Mouse (Mus musculus): ENCODE measurements at regions not wholly inside any gene's neighbourhood (a gene's known extent, or its start where the extent isn't known, plus 50 kb on each side); places are given as distances from the start of the nearest gene placed in this dataset.
A peak's percentile ranks its signal among the peaks of the same experiment; 100 is the strongest.

DNA sequence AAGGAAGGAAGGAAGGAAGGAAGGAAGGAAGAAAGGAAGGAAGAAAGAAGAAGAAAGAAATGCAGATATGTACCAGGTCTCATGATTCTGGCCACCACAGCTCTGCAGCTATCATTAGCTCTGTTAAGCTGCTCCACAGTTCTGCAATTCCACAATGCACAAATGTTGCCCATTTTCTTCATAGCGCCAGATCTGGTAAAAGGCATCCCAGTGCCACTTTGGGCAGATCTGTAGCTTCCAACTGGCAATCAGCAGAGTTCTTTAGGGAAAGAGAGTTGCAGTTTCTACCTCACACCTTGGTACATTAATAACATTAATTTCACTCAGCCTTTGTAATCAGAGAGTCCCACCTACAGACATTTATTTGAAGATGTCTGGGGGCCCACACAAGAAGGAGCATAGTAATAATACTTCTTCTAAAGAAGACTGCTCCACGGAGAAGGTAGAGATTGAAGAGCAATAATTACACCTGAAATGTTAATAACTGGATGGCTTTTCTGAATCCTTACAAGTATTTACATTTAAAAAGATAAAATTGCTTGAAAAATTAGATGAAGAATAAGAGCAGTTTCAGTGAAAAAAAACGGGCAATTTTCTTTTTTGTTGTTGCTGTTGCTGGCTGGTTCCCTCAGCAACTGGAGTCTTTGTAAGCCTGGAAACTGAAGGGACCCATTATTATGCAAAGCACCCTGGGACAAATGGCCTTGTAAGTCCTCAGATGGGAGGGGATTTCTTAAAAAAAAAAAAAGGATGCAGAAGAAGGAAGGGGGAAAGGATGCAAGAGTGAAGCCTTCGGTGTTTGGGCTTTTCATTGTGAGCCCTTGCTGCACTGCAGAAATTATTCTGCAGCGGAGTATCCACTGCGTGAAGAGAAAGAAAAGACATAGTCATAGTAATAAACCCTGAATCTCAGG, 418.1 kb upstream of the Nr5a2 start:
- Histone ChIP-seq H3K9ac (no peak overlapping the region), H3K27me3 (no peaks in the 10 kb centered on the region), H3K4me3 (replicated peaks) (no peak overlapping the region), H3K36me3 (replicated peaks) (no peaks in the 10 kb centered on the region), H3K4me2 (peak overlapping the region; percentile 34; the same call in 1 of the 2 replicates), H3K4me1 (peaks cover 42% of the 10 kb centered on the region), H3K27ac (peak overlapping the region; percentile 89), H3K9me3 (no peaks in the 10 kb centered on the region)
- 5% methylated on average over 6 of the region's 6 CpGs for WGBS
- ATAC-seq (ENCODE audit: low FRiP score): peak; percentile 78

DNA sequence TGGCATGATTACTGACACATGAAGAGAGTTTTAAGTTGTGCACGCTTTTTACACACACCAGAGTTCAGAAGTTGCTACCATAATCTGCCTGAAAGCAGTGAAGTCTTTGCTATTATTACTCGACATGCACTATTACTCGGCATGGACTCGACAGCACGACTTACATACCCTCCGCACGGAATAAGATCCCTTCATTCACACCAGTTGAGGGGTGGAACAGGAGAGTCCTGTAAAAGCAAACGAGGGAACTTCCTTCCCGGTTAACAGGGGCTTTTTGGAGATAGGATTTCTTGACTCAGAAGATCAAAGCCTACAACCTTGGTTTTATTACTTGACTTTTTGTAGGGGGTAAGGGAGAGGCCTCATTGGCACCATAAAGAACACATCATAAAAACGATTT, 416.4 kb upstream of the Nr5a2 start:
- 78% methylated on average over 10 of the region's 10 CpGs for WGBS
- Histone ChIP-seq H3K4me1 (peaks cover 44% of the 10 kb centered on the region), H3K4me3 (replicated peaks) (no peak overlapping the region), H3K9me3 (no peaks in the 10 kb centered on the region), H3K4me2 (no peak overlapping the region), H3K36me3 (replicated peaks) (no peaks in the 10 kb centered on the region), H3K27me3 (no peaks in the 10 kb centered on the region), H3K9ac (no peak overlapping the region), H3K27ac (no peak overlapping the region)
- ATAC-seq (ENCODE audit: low FRiP score): no peak

DNA sequence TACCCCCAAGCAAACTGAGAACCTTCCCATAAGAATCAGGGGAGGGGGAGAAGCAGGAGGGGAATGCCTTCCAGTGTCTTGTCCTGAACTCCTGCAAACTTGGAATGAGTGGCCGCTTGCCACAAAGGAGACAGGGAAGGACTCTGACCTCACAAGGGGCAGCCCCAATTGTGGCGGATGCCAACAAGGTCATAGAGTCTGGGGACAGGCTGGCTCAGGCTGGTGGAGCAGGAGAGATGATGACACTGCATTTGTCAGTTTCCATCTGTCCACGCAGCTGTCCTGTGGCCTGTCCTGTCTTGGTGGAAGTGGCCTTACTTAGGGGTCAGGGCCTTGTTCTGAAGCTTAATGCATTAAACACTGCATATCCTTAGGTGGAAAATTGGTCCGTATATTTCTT, 414.4 kb upstream of the Nr5a2 start:
- Histone ChIP-seq H3K4me3 (replicated peaks) (no peak overlapping the region), H3K27me3 (no peaks in the 10 kb centered on the region), H3K27ac (peak overlapping the region; percentile 78), H3K9me3 (no peaks in the 10 kb centered on the region), H3K9ac (no peak overlapping the region), H3K4me1 (peaks cover 44% of the 10 kb centered on the region), H3K36me3 (replicated peaks) (no peaks in the 10 kb centered on the region), H3K4me2 (no peak overlapping the region)
- no peak for ATAC-seq (ENCODE audit: low FRiP score)
- WGBS: 49% methylated on average over 4 of the region's 4 CpGs

DNA sequence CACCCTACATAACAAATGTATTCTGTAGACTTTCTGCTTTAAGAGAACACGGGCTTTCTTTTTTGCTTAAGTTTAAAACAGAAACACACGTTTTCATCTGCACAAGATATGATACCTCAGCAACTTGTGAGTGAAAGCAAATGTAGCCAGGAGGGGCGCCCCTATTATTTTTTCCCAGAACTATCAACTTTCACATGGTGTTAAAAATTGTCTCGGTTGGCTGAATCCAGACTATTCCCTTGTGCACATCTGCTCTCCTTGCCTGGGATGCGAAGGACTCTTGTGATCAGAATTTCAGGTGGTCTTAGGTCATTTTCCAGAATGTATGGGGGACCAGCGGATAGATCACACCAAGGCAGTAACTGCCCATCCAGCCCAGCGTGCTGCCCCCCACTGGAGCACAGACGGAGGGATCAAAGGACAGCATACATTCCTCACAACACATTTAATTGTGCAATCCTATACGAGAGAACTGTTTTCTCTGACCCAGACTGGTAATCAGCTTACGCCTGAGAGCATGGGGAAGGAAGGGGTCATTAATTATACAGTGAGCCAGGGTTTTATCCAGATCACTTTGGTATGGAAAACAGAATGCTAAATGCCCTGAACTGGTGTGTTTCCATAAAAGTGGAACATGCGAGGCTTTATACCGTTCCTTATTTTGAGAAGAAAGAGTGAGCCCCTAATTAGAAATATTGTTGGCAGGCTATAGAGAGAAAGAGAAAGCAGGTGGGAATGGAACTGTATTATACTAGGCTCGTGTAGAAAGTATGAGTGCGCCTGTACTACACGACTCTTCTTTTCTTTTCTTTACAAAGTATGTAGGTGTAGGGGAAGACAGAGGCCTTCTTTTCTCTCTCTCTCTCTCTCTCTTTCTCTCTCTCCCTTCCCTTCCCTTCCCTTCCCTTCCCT, 413.5 kb upstream of the Nr5a2 start:
- no peak overlapping the region for H3K4me2 ChIP-seq

DNA sequence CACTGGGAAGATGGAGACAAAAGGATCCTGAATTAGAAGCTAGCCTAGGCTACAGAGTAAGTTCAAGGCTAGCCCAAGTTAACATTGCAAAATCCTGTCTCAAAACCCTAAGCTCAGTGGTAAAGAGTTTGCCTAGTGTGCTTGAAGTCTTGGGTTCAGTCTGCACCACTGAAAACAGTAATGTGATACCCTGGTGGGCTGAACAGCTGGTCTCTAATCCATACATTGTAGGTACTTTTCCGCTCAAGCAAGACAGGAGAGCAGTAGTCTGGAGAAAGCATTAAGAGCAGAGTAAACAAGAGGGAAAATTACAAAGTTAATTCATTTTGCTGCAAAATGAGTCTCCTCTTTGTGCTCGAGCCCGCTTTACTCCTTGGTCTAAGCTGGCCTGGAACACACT, 412.0 kb upstream of the Nr5a2 start:
- ATAC-seq (ENCODE audit: low FRiP score): no peak
- Histone ChIP-seq H3K27me3 (no peaks in the 10 kb centered on the region), H3K27ac (no peak overlapping the region), H3K4me2 (no peak overlapping the region), H3K4me1 (peaks cover 38% of the 10 kb centered on the region), H3K4me3 (replicated peaks) (no peak overlapping the region), H3K9me3 (no peaks in the 10 kb centered on the region), H3K9ac (no peak overlapping the region), H3K36me3 (replicated peaks) (no peaks in the 10 kb centered on the region)
- WGBS: 92% methylated on average over 3 of the region's 3 CpGs

More for the DNA sequence above, 413.5 kb upstream of the Nr5a2 start:
- Histone ChIP-seq H3K27me3 (no peaks in the 10 kb centered on the region), H3K9ac (no peak overlapping the region), H3K4me1 (peaks cover 41% of the 10 kb centered on the region), H3K9me3 (no peaks in the 10 kb centered on the region), H3K4me3 (replicated peaks) (no peak overlapping the region), H3K36me3 (replicated peaks) (no peaks in the 10 kb centered on the region), H3K27ac (peak overlapping the region; percentile 78)
- 18% methylated on average over 15 of the region's 15 CpGs for WGBS
- peak; percentile 86 for ATAC-seq (ENCODE audit: low FRiP score)

DNA sequence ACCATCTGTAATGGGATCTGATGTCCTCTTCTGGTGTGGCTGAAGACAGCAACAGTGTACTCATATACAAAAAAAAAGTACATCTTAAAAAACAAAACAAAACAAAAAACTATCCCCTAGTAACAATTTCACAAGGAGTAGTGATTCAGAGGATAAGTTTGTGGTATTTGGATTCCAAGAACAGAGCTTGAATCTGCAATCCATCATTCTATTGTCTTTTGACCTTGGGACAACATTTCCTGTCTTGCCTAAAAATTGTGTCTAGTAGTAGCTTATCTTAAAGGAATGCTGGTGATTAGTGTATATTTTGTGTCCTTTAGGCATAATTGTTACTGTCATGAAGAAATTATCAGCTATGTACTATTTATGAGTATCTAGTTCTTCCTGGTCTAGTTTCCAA, 404.1 kb upstream of the Nr5a2 start:
- no peak for ATAC-seq (ENCODE audit: low FRiP score)
- H3K27me3 ChIP-seq: no peaks in the 10 kb centered on the region
- H3K27ac ChIP-seq: no peak overlapping the region
- no peak overlapping the region for H3K4me3 ChIP-seq (replicated peaks)
- H3K4me2 ChIP-seq: no peak overlapping the region
- no peaks in the 10 kb centered on the region for H3K9me3 ChIP-seq
- 0 out of 2 replicates have a peak, but pooled peaks cover 7% of the 10 kb centered on the region for H3K4me1 ChIP-seq
- H3K9ac ChIP-seq: no peak overlapping the region
- no peaks in the 10 kb centered on the region for H3K36me3 ChIP-seq (replicated peaks)

DNA sequence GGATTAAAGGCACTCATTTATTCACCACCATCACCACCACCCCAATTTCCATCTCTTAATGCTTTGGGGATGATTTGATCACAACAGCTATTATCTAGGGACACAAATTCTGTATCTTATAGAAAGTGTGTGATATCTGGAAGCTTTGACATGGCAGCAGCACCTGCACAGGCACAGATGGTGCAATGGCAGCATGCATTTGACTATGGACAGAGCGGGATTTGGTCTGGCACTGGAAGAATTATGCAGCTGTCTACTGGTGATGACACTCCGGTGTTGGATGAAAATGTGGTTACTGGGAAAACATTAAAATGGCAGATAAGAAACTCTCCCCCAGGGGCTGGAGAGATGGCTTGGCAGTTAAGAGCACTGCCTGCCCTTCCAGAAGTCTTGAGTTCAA, 403.7 kb upstream of the Nr5a2 start:
- Histone ChIP-seq H3K4me3 (replicated peaks) (no peak overlapping the region), H3K9ac (no peak overlapping the region), H3K4me2 (no peak overlapping the region), H3K27ac (no peak overlapping the region), H3K4me1 (0 out of 2 replicates have a peak, but pooled peaks cover 7% of the 10 kb centered on the region), H3K36me3 (replicated peaks) (no peaks in the 10 kb centered on the region), H3K9me3 (no peaks in the 10 kb centered on the region), H3K27me3 (no peaks in the 10 kb centered on the region)
- ATAC-seq (ENCODE audit: low FRiP score): no peak
- WGBS: 98% methylated on average over 2 of the region's 2 CpGs

DNA sequence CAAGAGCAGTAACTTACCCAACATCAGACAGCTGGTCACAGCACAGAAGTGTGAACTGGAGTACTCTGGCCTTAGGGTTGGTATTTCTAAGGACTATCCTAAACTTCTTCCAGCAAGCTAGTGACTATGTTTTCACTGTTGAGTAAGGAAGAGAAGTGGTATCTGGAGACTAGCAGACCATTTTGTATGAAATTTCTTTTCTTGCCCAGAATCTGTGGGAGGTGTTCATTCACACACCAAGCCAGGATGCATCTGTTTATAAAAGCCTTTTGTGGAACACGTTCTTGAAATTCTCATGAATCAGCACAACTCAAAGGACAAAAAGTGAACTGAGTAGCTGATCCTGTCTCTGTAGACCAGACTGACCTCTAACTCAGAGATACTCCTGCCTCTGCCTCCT, 403.3 kb upstream of the Nr5a2 start:
- no peak overlapping the region for H3K27ac ChIP-seq
- 0 out of 2 replicates have a peak, but pooled peaks cover 4% of the 10 kb centered on the region for H3K4me1 ChIP-seq
- no peak for ATAC-seq (ENCODE audit: low FRiP score)
- H3K27me3 ChIP-seq: no peaks in the 10 kb centered on the region
- H3K4me2 ChIP-seq: no peak overlapping the region
- H3K9ac ChIP-seq: no peak overlapping the region
- H3K9me3 ChIP-seq: no peaks in the 10 kb centered on the region
- no peaks in the 10 kb centered on the region for H3K36me3 ChIP-seq (replicated peaks)
- no peak overlapping the region for H3K4me3 ChIP-seq (replicated peaks)
- 75% methylated on average over 1 of the region's 1 CpGs for WGBS

DNA sequence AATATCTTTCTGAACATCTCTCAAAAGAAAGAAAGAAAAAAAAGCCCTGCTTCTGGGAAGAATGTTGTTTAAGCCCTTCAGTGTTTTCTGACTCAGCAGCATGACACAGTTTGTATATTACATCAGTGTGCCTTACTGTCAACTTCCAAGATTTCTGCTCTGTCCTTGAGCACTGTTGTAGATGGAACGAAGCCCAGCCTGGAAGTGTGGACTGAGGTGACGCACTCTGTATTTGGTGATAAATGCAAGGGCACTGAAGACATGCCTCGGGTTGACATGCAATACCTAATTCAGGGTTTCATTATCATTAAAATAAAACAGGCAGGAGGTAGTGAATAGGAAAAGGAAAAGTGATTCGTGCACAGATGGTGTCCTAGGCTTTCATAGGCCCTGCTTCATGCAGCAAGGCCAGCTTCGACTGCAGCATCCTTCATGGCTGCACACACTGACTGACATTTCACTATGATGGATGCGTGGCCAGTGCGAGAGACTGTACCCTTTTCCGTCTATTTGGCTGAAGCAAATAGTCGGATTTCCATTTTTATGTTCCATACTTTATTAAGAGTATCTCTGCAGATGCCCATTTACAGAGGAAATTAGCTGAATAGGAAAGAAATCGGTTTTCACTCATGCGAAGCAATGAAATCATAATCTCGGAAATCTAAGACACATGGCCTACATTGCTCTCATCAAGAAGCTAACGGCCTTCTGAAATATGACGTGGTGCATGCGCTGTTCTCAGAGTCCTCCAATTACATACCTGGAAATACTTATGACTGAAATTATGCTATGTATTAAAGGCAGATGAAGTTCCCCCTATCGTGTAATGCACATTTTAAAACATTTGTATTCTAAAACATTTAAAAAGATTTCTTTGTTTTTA, 400.7 kb upstream of the Nr5a2 start:
- H3K27ac ChIP-seq: no peak overlapping the region
- no peak overlapping the region for H3K4me3 ChIP-seq (replicated peaks)
- H3K9me3 ChIP-seq: no peaks in the 10 kb centered on the region
- H3K27me3 ChIP-seq: no peaks in the 10 kb centered on the region
- no peak for ATAC-seq (ENCODE audit: low FRiP score)
- no peak overlapping the region for H3K9ac ChIP-seq
- no peaks in the 10 kb centered on the region for H3K36me3 ChIP-seq (replicated peaks)
- no peak overlapping the region for H3K4me2 ChIP-seq
- WGBS: 81% methylated on average over 16 of the region's 16 CpGs
- 0 out of 2 replicates have a peak, but pooled peaks cover 4% of the 10 kb centered on the region for H3K4me1 ChIP-seq

DNA sequence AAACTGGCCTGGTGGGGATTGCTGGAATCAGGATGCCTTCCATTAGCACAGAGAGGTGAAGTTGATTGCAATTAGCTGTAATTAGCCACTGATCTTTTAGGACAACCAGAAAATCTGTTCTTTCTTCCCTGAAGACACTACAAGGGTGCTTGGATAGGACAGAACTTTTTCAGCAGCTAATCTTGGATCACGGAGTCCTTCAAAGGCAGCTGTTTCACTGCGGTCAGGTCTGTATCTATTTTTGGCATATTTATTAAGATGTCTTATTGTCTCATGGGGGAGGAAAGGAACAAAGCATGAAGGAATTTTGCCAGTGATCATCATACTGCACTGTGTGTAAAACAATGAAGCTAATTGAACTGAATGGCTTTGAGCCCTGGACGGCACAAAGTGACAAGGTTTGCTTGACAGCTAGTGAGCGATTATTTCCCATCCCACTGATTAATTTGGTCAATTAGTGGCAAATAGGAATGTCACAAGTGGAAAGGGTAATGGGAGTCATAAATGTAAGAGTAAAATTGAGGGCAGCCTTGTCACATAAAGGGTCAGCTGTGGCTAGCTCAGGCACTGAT, 395.8 kb upstream of the Nr5a2 start:
- Histone ChIP-seq H3K4me1 (0 out of 2 replicates have a peak, but pooled peaks cover 4% of the 10 kb centered on the region), H3K27ac (no peak overlapping the region), H3K27me3 (no peaks in the 10 kb centered on the region), H3K4me2 (no peak overlapping the region), H3K36me3 (replicated peaks) (no peaks in the 10 kb centered on the region), H3K4me3 (replicated peaks) (no peak overlapping the region), H3K9me3 (no peaks in the 10 kb centered on the region), H3K9ac (no peak overlapping the region)
- WGBS: 52% methylated on average over 4 of the region's 4 CpGs
- ATAC-seq (ENCODE audit: low FRiP score): no peak

DNA sequence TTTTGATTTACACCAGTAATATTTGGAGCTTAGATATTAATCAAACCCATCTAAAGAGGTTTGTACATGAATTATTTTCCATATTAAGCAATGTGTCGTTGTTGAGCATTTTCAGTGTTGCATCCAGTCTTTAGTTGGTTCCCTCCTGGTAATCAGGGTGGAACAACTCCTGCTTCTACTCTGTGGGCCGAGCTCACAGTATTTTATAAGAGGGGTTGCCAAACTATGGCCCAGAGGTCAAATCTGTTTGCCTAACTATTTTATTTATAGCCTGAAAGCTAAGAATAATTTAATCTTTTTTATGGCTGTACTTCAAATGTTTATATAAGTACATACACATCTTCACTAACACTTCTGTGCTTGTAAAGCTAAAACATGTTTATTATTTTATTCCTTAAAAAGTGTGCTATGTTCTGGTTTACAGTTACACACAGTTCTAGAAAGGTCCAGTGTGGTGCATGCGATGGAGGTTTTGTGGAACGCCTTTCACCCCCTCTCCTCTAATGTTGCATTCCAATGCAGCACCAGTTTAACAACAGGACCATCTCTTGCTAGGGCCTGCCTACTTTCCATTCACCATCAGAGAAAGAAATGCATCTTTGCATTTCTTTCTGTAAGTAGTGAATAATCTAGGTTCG, 392.3 kb upstream of the Nr5a2 start:
- no peak overlapping the region for H3K9ac ChIP-seq
- no peak overlapping the region for H3K27ac ChIP-seq
- ATAC-seq (ENCODE audit: low FRiP score): no peak
- no peaks in the 10 kb centered on the region for H3K27me3 ChIP-seq
- H3K9me3 ChIP-seq: no peaks in the 10 kb centered on the region
- 92% methylated on average over 5 of the region's 5 CpGs for WGBS
- H3K4me1 ChIP-seq: no peaks in the 10 kb centered on the region
- no peaks in the 10 kb centered on the region for H3K36me3 ChIP-seq (replicated peaks)
- H3K4me3 ChIP-seq (replicated peaks): no peak overlapping the region
- no peak overlapping the region for H3K4me2 ChIP-seq
